Mouse (Mus musculus) kidney, adult 2 months (tissue): ENCODE results near the gene Fn1. TPM values are rescaled to one million over a fixed set of nuclear protein-coding genes. Genes with fewer than 3 reads are reported as not detected.

Experiments
- DNase-seq: peaks from one replicate; pipeline ENCODE4 v3.0.0; 2021
- H3K27ac ChIP-seq: fragments of 200-500 bp; 2 replicates; pipeline ENCODE4 v1.5.1; 2012; ENCODE audit warnings: low read depth, low read length, control low read depth, inconsistent platforms; ENCODE audit not compliant: insufficient read depth
- H3K27me3 ChIP-seq: fragments of 200-500 bp; replicated peaks from 2 replicates; pipeline ENCODE4 v1.6.1; 2012; ENCODE audit warnings: mild to moderate bottlenecking, moderate library complexity, low read length, inconsistent platforms; ENCODE audit not compliant: control insufficient read depth, insufficient read depth
- H3K36me3 ChIP-seq: fragments of 200-500 bp; 2 replicates; pipeline ENCODE4 v1.6.1; 2012; ENCODE audit warnings: mild to moderate bottlenecking, moderate library complexity, low read length, inconsistent platforms; ENCODE audit not compliant: control insufficient read depth, insufficient read depth
- H3K4me1 ChIP-seq: fragments of 200-500 bp; 2 replicates; pipeline ENCODE4 v1.6.1; 2011; ENCODE audit warnings: low read length; ENCODE audit not compliant: control insufficient read depth, insufficient read depth
- H3K4me3 ChIP-seq: fragments of 200-500 bp; 2 replicates; pipeline ENCODE4 v1.5.1; 2011; ENCODE audit warnings: mild to moderate bottlenecking, low read depth, low read length, control low read depth; ENCODE audit not compliant: insufficient read depth
- CTCF ChIP-seq: fragments of 200-500 bp; conservative IDR thresholded peaks from 2 replicates; pipeline ENCODE4 v1.5.1; 2011; ENCODE audit warnings: low read depth, mild to moderate bottlenecking, control low read depth, low read length, moderate library complexity, mixed read lengths; ENCODE audit not compliant: insufficient read depth, insufficient read length
- POLR2A ChIP-seq: fragments of 200-500 bp; IDR thresholded peaks from one replicate; pipeline ENCODE4 v1.6.1; 2011; ENCODE audit warnings: low read depth, low read length, control low read depth
- WGBS: fragments of 180-500 bp; shearing (Covaris S2); methylation state at CpG from one replicate; pipeline ENCODE4 v1.1.7; 2018; 5-methylcytosine and 5-hydroxymethylcytosine counted together
- polyA plus RNA-seq: library from polyadenylated mRNA; depleted of rRNA; stranded (reverse); fragments of >200 nt; gene quantifications from 2 replicates; pipeline ENCODE4 v1.2.3, GENCODE M21; 2012

Fn1 gene
- polyA plus RNA-seq, 1 experiment: 47.3 TPM

DNA sequence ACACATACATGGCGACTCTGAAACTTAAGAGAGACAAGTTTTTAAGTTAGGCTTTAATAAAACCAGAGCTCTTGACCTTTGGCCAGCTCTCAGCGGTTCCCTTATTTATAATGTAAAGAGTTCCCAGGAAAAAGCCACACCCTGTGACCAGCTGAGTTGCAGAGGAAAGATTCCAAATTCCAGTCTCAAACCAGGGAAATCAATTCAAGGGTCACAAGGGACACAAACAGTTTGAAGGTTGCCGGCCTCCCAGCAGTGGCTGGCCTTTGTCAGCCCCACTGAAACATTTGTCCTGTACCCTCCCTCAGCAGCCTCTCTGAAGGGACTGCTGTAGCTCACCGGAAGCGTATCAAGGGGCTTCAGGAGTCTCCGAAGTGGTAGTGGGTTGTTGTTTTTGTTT is 2.3 kb downstream of the Fn1 start:
- peak; percentile 18 for DNase-seq
- Histone ChIP-seq H3K4me1 (no peaks in the 10 kb centered on the region), H3K27me3 (no peaks in the 10 kb centered on the region), H3K4me3 (no peak overlapping the region), H3K36me3 (no peaks in the 10 kb centered on the region), H3K27ac (no peak overlapping the region)
- TF ChIP-seq CTCF (no peak), POLR2A (no peak)
- 49% methylated on average over 6 of the region's 6 CpGs for WGBS

DNA sequence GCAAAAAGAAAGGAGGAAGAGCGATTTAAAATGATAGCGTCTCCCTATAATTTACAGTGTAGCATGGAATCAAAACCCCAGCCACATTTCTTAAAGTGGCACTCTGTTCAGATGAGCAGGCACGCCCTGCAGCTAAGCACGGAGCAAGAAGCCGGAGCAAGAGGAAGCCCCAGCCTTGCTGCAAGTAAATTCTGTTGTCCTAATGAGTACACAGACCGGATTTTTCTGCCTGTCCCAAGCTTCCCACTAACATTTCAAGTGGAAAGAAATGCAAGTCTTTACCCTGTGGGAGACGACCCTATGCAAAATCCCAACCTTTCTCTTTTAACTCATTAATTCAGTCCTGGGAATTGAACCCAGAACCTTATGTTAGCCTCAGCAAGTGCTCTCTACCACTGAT is 4.8 kb downstream of the Fn1 start:
- H3K36me3 ChIP-seq: no peaks in the 10 kb centered on the region
- DNase-seq: no peak
- no peaks in the 10 kb centered on the region for H3K4me1 ChIP-seq
- H3K4me3 ChIP-seq: no peak overlapping the region
- TF ChIP-seq CTCF (no peak), POLR2A (no peak)
- H3K27me3 ChIP-seq: no peaks in the 10 kb centered on the region
- H3K27ac ChIP-seq: no peak overlapping the region
- 82% methylated on average over 7 of the region's 7 CpGs for WGBS

DNA sequence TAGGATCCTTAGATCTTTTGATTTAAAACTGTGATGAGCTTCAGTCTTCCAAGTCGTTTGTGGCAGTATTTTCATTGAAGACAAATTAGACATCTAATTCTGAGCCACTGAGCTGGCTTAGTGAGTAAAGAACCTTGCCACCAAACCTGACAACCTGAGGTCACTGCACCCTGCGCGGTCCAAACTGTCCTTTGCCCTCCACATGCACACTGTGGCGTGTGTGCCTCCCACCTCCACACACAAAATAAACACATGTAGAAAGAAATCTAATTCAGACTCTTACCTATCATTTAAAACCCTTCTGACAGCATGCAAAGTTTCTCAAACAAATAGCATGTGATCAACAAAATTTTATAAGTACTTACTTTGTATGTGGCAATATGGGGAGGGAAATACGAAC is 6.2 kb downstream of the Fn1 start:
- H3K4me1 ChIP-seq: no peaks in the 10 kb centered on the region
- no peaks in the 10 kb centered on the region for H3K27me3 ChIP-seq
- H3K4me3 ChIP-seq: no peak overlapping the region
- DNase-seq: peak; percentile 27
- H3K36me3 ChIP-seq: no peaks in the 10 kb centered on the region
- TF ChIP-seq CTCF (no peak), POLR2A (no peak)
- no peak overlapping the region for H3K27ac ChIP-seq
- WGBS: 59% methylated on average over 5 of the region's 5 CpGs

DNA sequence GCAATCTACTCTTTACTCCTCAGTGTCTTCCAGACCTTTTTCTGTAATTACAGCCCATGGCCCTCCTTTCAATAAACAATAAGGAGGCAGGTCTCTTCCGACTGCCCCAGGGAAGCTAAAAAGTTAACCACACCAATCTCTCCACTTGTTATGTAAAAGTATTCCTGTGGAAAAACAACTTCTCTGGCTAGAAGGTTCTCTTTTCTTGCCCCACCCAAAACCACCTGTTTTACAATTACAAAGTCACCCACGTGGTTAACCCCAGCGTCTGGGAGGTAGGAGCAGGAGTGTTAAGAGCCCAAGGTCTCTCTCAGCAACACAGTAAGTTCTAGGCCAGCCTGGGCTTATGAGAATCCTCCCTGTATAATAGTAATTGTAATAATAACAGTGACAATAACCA is 7.0 kb downstream of the Fn1 start:
- no peaks in the 10 kb centered on the region for H3K36me3 ChIP-seq
- H3K4me3 ChIP-seq: no peak overlapping the region
- no peak overlapping the region for H3K27ac ChIP-seq
- H3K4me1 ChIP-seq: no peaks in the 10 kb centered on the region
- no peak for DNase-seq
- H3K27me3 ChIP-seq: no peaks in the 10 kb centered on the region
- no peak for TF ChIP-seq CTCF
- WGBS: 59% methylated on average over 3 of the region's 3 CpGs

DNA sequence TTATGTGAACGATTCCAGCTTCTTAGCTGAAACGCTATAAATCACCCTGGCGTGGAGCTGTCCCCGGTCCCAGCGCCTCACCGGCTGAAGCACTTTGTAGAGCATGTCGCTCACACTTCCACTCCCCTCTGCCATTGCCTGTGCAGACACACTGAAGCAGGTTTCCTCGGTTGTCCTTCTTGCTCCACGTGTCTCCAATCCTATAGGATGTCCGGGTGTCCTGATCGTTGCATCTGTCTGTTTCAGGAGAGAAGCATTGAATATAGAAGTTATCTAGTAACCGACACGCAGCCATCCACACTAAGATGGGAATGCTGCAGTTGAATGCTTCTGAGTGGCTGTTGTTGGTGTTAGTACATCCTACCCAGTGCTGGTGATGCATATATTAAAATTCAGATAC is 7.5 kb downstream of the Fn1 start:
- 87% methylated on average over 13 of the region's 13 CpGs for WGBS
- TF ChIP-seq CTCF: no peak
- Histone ChIP-seq H3K4me1 (no peaks in the 10 kb centered on the region), H3K4me3 (no peak overlapping the region), H3K27ac (no peak overlapping the region), H3K27me3 (no peaks in the 10 kb centered on the region), H3K36me3 (no peaks in the 10 kb centered on the region)
- no peak for DNase-seq

DNA sequence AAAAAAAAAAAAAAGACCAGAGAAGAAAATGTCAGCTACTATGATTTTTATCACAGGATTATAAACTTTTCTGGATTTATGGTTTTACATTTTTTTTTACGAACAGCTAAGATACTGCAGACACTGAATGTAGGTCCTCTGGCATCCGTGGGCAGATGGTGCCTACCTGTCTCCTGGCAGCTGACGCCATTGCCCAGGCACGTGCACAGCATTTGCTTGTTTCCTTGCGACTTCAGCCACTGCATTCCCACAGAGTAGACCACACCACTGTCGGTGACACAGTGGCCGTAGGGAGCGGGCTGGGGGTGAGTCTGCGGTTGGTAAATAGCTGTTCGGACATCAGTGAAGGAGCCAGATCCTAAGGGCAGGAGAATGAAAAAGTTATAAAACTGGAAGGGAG is 10.2 kb downstream of the Fn1 start:
- H3K4me1 ChIP-seq: no peaks in the 10 kb centered on the region
- no peak for DNase-seq
- H3K27me3 ChIP-seq: no peaks in the 10 kb centered on the region
- TF ChIP-seq POLR2A: no peak
- no peak for TF ChIP-seq CTCF
- no peak overlapping the region for H3K4me3 ChIP-seq
- no peak overlapping the region for H3K27ac ChIP-seq
- H3K36me3 ChIP-seq: no peaks in the 10 kb centered on the region
- 96% methylated on average over 10 of the region's 10 CpGs for WGBS

DNA sequence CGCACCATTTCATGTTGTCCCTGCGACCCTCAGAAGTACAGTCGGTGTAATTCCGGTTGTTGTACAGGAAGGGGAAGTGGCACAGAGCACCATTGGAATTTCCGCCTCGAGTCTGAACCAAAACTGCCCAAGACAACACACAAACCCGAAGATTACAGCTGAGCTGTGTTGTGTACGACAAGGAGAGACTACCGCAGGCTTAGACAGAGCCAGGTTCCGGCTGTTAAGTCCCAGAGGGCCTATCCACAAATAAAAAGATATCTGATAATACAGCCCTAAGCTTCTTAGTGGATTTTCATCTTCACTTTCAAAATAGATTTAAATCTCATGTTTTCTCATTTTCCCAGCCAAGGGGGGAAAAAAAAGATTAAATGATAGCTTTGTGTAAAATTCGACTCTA is 11.8 kb downstream of the Fn1 start:
- no peaks in the 10 kb centered on the region for H3K27me3 ChIP-seq
- H3K27ac ChIP-seq: no peak overlapping the region
- no peaks in the 10 kb centered on the region for H3K36me3 ChIP-seq
- no peak for DNase-seq
- H3K4me3 ChIP-seq: no peak overlapping the region
- 89% methylated on average over 11 of the region's 11 CpGs for WGBS
- no peaks in the 10 kb centered on the region for H3K4me1 ChIP-seq
- TF ChIP-seq POLR2A (no peak), CTCF (no peak)

DNA sequence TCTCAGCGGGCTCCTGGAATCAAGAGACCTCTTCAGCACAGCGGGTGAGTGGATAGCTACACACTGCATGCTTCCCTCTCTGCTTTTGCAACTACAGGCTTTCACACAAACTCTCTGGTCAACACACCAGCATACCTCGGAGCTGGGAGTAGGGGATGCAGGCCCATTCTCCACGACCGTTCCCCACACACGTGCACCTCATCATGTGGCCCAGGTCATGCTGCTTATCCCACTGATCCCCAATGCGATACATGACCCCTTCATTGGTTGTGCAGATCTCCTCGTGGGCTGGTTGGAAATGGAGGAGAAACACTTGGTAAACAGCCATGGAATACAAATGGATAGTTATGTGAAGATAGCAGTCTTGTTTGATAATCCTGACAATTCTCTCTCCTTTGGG is 12.8 kb downstream of the Fn1 start:
- Histone ChIP-seq H3K4me3 (no peak overlapping the region), H3K27ac (no peak overlapping the region), H3K27me3 (no peaks in the 10 kb centered on the region), H3K36me3 (no peaks in the 10 kb centered on the region), H3K4me1 (no peaks in the 10 kb centered on the region)
- 96% methylated on average over 8 of the region's 8 CpGs for WGBS
- no peak for TF ChIP-seq CTCF
- TF ChIP-seq POLR2A: no peak
- DNase-seq: no peak
